Mouse (Mus musculus): ENCODE results near the gene Tor2a. TPM values are rescaled to one million over a fixed set of nuclear protein-coding genes. Genes with fewer than 3 reads are reported as not detected.

The Tor2a gene
- total and polyA plus RNA-seq, 3 experiments: 54.7 to 62.2 TPM; not detected in 1

DNA sequence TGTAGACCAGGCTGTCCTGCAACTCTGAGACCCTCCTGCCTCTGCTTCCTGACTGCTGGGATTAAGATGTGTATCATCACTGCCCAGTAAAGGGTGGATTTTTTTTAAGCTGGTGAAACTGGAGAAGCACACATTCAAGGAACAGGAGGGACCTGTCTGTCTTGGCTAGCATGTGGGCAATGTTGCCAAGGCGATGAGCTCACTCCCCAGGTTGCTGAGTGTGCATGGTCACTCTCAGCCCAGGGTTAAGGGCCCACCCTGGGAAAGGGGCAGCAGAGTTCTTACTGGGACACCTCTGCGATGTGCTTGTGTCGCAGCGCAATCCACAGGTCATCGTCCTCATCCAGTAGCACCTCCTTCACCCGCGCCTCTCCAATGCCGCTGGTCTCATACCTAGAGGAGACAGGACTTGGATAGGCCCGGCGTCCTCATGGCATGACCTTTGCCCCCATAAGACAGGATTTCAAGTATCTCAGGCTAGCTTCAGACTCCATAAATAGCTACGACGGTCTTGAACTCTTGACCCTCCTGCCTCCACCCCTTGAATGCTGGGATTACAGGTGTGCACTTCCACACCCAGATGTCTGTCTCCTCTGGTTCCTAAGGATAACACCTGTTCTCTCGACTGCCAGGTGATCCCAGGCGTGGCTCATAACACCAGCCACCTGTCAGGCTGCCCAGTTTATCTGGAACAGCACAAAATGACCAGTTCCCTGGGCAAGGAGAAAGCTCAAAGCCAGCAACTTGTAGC lies 52.0 kb downstream of the Tor2a start (continued):
- TF ChIP-seq SMC3 (IDR thresholded peaks at IDR 0.05; ENCODE audit: low read depth, low read length): no peak
- no peak for TF ChIP-seq TCF12 (IDR thresholded peaks at IDR 0.05; ENCODE audit: low read depth, low read length)

Other genes starting within 250 kb of the Tor2a start
- gene Fam102a, start 221.9 kb upstream of the Tor2a start, total RNA-seq (2012; rRNA removed): 1.5 and 2.4 TPM in 2 replicates
- gene Fam102a, start 221.9 kb upstream of the Tor2a start, polyA plus RNA-seq (2012; ENCODE audit: insufficient read depth in 1 of 2, insufficient read length in 2 of 2, low read depth in 1 of 2, low replicate concordance in 2 of 2, missing spikeins in 1 of 2): 1 to 10 TPM in 1 of 2 experiments, not detected in 1; 1.8 TPM
- 39.5 and 45.8 TPM in 2 replicates for gene Dpm2, start 186.4 kb upstream of the Tor2a start, total RNA-seq (2012; rRNA removed)
- gene Dpm2, start 186.4 kb upstream of the Tor2a start, polyA plus RNA-seq (2012; ENCODE audit: insufficient read depth in 1 of 2, insufficient read length in 2 of 2, low read depth in 1 of 2, low replicate concordance in 2 of 2, missing spikeins in 1 of 2): 100 to 1,000 TPM in 1 of 2 experiments, not detected in 1; 109 TPM
- gene Pip5kl1, start 182.4 kb upstream of the Tor2a start, total RNA-seq (2012; rRNA removed): 0.56 and 0.58 TPM in 2 replicates
- gene Pip5kl1, start 182.4 kb upstream of the Tor2a start, polyA plus RNA-seq (2012; ENCODE audit: insufficient read depth in 1 of 2, insufficient read length in 2 of 2, low read depth in 1 of 2, low replicate concordance in 2 of 2, missing spikeins in 1 of 2): under 1 TPM in 1 of 2 experiments, not detected in 1; 0.22 TPM
- gene 9430097D07Rik, start 181.6 kb upstream of the Tor2a start, total RNA-seq (2012; rRNA removed): 0.12 and 0.13 TPM in 2 replicates
- under 1 TPM in 1 of 2 experiments, not detected in 1; 0.11 TPM for gene 9430097D07Rik, start 181.6 kb upstream of the Tor2a start, polyA plus RNA-seq (2012; ENCODE audit: insufficient read depth in 1 of 2, insufficient read length in 2 of 2, low read depth in 1 of 2, low replicate concordance in 2 of 2, missing spikeins in 1 of 2)
- 44.3 and 58.3 TPM in 2 replicates for gene St6galnac4, start 170.1 kb upstream of the Tor2a start, total RNA-seq (2012; rRNA removed)
- 100 to 1,000 TPM in 1 of 2 experiments, not detected in 1; 109 TPM for gene St6galnac4, start 170.1 kb upstream of the Tor2a start, polyA plus RNA-seq (2012; ENCODE audit: insufficient read depth in 1 of 2, insufficient read length in 2 of 2, low read depth in 1 of 2, low replicate concordance in 2 of 2, missing spikeins in 1 of 2)
- 9.0 and 12.5 TPM in 2 replicates for gene St6galnac6, start 157.5 kb upstream of the Tor2a start, total RNA-seq (2012; rRNA removed)
- gene St6galnac6, start 157.5 kb upstream of the Tor2a start, polyA plus RNA-seq (2012; ENCODE audit: insufficient read depth in 1 of 2, insufficient read length in 2 of 2, low read depth in 1 of 2, low replicate concordance in 2 of 2, missing spikeins in 1 of 2): 10 to 100 TPM in 1 of 2 experiments, not detected in 1; 26.5 TPM
- gene Ak1, start 135.5 kb upstream of the Tor2a start, total RNA-seq (2012; rRNA removed): 0.12 TPM in 1 of 2 replicates, not detected in the other
- gene Ak1, start 135.5 kb upstream of the Tor2a start, polyA plus RNA-seq (2012; ENCODE audit: insufficient read depth in 1 of 2, insufficient read length in 2 of 2, low read depth in 1 of 2, low replicate concordance in 2 of 2, missing spikeins in 1 of 2): under 1 TPM in 1 of 2 experiments, not detected in 1; 0.13 TPM
- gene Eng, start 110.6 kb upstream of the Tor2a start, total RNA-seq (2012; rRNA removed): 0.33 and 0.73 TPM in 2 replicates
- gene Eng, start 110.6 kb upstream of the Tor2a start, polyA plus RNA-seq (2012; ENCODE audit: insufficient read depth in 1 of 2, insufficient read length in 2 of 2, low read depth in 1 of 2, low replicate concordance in 2 of 2, missing spikeins in 1 of 2): 1 to 10 TPM in 1 of 2 experiments, not detected in 1; 1.0 TPM
- gene Fpgs, start 53.1 kb upstream of the Tor2a start, total RNA-seq (2012; rRNA removed): 32.5 and 40.0 TPM in 2 replicates
- 10 to 100 TPM in 1 of 2 experiments, not detected in 1; 73.9 TPM for gene Fpgs, start 53.1 kb upstream of the Tor2a start, polyA plus RNA-seq (2012; ENCODE audit: insufficient read depth in 1 of 2, insufficient read length in 2 of 2, low read depth in 1 of 2, low replicate concordance in 2 of 2, missing spikeins in 1 of 2)
- 30.9 and 37.7 TPM in 2 replicates for gene Cdk9, start 44.2 kb upstream of the Tor2a start, total RNA-seq (2012; rRNA removed)
- 100 to 1,000 TPM in 1 of 2 experiments, not detected in 1; 125 TPM for gene Cdk9, start 44.2 kb upstream of the Tor2a start, polyA plus RNA-seq (2012; ENCODE audit: insufficient read depth in 1 of 2, insufficient read length in 2 of 2, low read depth in 1 of 2, low replicate concordance in 2 of 2, missing spikeins in 1 of 2)
- gene Sh2d3c, start 36.2 kb upstream of the Tor2a start, total RNA-seq (2012; rRNA removed): 0.19 and 0.26 TPM in 2 replicates
- gene Sh2d3c, start 36.2 kb upstream of the Tor2a start, polyA plus RNA-seq (2012; ENCODE audit: insufficient read depth in 1 of 2, insufficient read length in 2 of 2, low read depth in 1 of 2, low replicate concordance in 2 of 2, missing spikeins in 1 of 2): under 1 TPM in 1 of 2 experiments, not detected in 1; 0.43 TPM
- gene 6330409D20Rik, start 16.2 kb upstream of the Tor2a start, total RNA-seq (2012; rRNA removed): not detected in 2 replicates
- gene 6330409D20Rik, start 16.2 kb upstream of the Tor2a start, polyA plus RNA-seq (2012; ENCODE audit: insufficient read depth in 1 of 2, insufficient read length in 2 of 2, low read depth in 1 of 2, low replicate concordance in 2 of 2, missing spikeins in 1 of 2): not detected
- gene Ttc16, start 18.4 kb downstream of the Tor2a start, total RNA-seq (2012; rRNA removed): 0.26 and 0.69 TPM in 2 replicates
- under 1 TPM in 1 of 2 experiments, not detected in 1; 0.35 TPM for gene Ttc16, start 18.4 kb downstream of the Tor2a start, polyA plus RNA-seq (2012; ENCODE audit: insufficient read depth in 1 of 2, insufficient read length in 2 of 2, low read depth in 1 of 2, low replicate concordance in 2 of 2, missing spikeins in 1 of 2)
- 18.0 and 27.9 TPM in 2 replicates for gene Ptrh1, start 18.6 kb downstream of the Tor2a start, total RNA-seq (2012; rRNA removed)
- 10 to 100 TPM in 1 of 2 experiments, not detected in 1; 12.3 TPM for gene Ptrh1, start 18.6 kb downstream of the Tor2a start, polyA plus RNA-seq (2012; ENCODE audit: insufficient read depth in 1 of 2, insufficient read length in 2 of 2, low read depth in 1 of 2, low replicate concordance in 2 of 2, missing spikeins in 1 of 2)
- gene Cfap157, start 27.2 kb downstream of the Tor2a start, total RNA-seq (2012; rRNA removed): 0.12 and 0.13 TPM in 2 replicates
- gene Cfap157, start 27.2 kb downstream of the Tor2a start, polyA plus RNA-seq (2012; ENCODE audit: insufficient read depth in 1 of 2, insufficient read length in 2 of 2, low read depth in 1 of 2, low replicate concordance in 2 of 2, missing spikeins in 1 of 2): 1 to 10 TPM in 1 of 2 experiments, not detected in 1; 2.3 TPM
- gene Stxbp1, start 90.0 kb downstream of the Tor2a start, total RNA-seq (2012; rRNA removed): 7.1 and 8.2 TPM in 2 replicates
- 10 to 100 TPM in 1 of 2 experiments, not detected in 1; 33.2 TPM for gene Stxbp1, start 90.0 kb downstream of the Tor2a start, polyA plus RNA-seq (2012; ENCODE audit: insufficient read depth in 1 of 2, insufficient read length in 2 of 2, low read depth in 1 of 2, low replicate concordance in 2 of 2, missing spikeins in 1 of 2)
- 11.5 and 17.5 TPM in 2 replicates for gene Fam129b, start 118.9 kb downstream of the Tor2a start, total RNA-seq (2012; rRNA removed)
- gene Fam129b, start 118.9 kb downstream of the Tor2a start, polyA plus RNA-seq (2012; ENCODE audit: insufficient read depth in 1 of 2, insufficient read length in 2 of 2, low read depth in 1 of 2, low replicate concordance in 2 of 2, missing spikeins in 1 of 2): 10 to 100 TPM in 1 of 2 experiments, not detected in 1; 20.0 TPM
- 1,806 and 1,842 TPM in 2 replicates for gene Rpl12, start 204.3 kb downstream of the Tor2a start, total RNA-seq (2012; rRNA removed)
- 100 to 1,000 TPM in 1 of 2 experiments, not detected in 1; 116 TPM for gene Rpl12, start 204.3 kb downstream of the Tor2a start, polyA plus RNA-seq (2012; ENCODE audit: insufficient read depth in 1 of 2, insufficient read length in 2 of 2, low read depth in 1 of 2, low replicate concordance in 2 of 2, missing spikeins in 1 of 2)
- gene Lrsam1, start 204.4 kb downstream of the Tor2a start, total RNA-seq (2012; rRNA removed): 13.5 and 17.9 TPM in 2 replicates
- gene Lrsam1, start 204.4 kb downstream of the Tor2a start, polyA plus RNA-seq (2012; ENCODE audit: insufficient read depth in 1 of 2, insufficient read length in 2 of 2, low read depth in 1 of 2, low replicate concordance in 2 of 2, missing spikeins in 1 of 2): 10 to 100 TPM in 1 of 2 experiments, not detected in 1; 14.2 TPM
- 7.4 and 7.8 TPM in 2 replicates for gene Slc2a8, start 224.8 kb downstream of the Tor2a start, total RNA-seq (2012; rRNA removed)
- 10 to 100 TPM in 1 of 2 experiments, not detected in 1; 16.0 TPM for gene Slc2a8, start 224.8 kb downstream of the Tor2a start, polyA plus RNA-seq (2012; ENCODE audit: insufficient read depth in 1 of 2, insufficient read length in 2 of 2, low read depth in 1 of 2, low replicate concordance in 2 of 2, missing spikeins in 1 of 2)